Mouse (Mus musculus) brain, embryonic 14.5 days (tissue): ENCODE measurements around the gene Kif2a.

ENCODE experiments used
- CTCF ChIP-seq: fragments of 200-500 bp; IDR thresholded peaks from 2 replicates; pipeline ENCODE4 v1.5.1; 2012; ENCODE audit warnings: inconsistent platforms, mild to moderate bottlenecking, moderate library complexity, borderline replicate concordance; ENCODE audit not compliant: insufficient read depth, insufficient read length; ENCODE audit errors: extremely low read depth
- POLR2A ChIP-seq: fragments of 200-500 bp; IDR thresholded peaks from 2 replicates; pipeline ENCODE4 v1.6.1; 2012; ENCODE audit warnings: mild to moderate bottlenecking, inconsistent platforms, borderline replicate concordance; ENCODE audit not compliant: poor library complexity, insufficient read depth, insufficient read length, severe bottlenecking; ENCODE audit errors: extremely low read depth

DNA sequence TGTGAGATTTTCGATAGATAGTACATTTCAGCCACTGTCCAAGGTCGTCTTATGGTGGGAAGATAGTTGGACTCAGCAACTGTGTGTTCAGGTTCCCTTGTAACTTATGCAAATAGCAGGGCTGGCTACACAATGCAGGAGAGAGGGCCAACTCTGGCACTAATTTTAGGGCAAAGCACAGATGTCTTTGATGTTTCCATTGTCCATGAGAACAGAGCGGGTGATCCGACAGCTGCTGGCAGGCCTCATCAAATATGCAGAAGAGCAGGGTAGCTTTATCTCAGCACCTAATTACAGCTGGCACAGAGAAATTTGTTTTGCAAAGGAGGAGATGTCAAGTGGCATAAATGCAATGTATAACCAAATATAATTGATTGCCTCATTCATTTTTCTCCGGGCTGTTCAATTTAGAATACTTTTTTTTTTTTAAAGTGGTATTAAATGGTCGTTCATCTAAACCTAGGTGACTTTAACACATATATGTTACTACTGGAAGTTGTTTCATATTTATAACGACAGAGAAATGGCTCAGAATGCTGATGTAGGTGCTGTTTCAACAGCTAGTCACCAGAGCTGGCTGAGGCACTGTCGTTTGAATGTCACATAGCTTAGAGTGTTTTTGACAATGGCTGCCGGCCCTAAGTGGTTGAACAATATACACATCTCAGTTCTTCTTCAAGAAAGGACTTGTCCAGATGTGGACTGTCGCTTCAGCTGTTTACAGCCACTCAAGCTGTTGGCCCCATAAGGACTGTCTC lies 43.4 kb upstream of the Kif2a start:
- TF ChIP-seq POLR2A (no peak), CTCF (no peak)
